Mouse (Mus musculus): Measurements from ENCODE around the gene Dab1.

Gene Dab1

DNA sequence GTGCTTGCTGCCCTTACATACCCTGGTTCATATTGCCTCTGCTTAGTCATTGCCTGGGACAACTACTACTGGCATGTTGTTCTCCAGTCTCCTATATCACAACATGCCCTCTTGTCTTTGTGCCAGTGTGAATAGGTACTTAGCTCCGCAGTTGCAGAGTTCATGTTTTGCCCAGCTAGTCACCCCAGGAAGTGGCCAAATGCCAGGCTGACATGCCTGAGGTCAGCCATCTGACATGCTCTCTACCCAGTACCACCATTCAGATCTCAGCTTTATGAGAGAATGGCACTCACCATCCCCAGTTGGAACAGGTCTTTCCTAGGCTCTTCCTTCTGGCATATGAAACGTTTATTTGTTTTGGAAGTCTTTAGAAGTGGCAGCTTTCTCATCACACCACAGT lies 355.4 kb downstream of the Dab1 start:
- in situ Hi-C loops (cut with MboI): no loop called here

DNA sequence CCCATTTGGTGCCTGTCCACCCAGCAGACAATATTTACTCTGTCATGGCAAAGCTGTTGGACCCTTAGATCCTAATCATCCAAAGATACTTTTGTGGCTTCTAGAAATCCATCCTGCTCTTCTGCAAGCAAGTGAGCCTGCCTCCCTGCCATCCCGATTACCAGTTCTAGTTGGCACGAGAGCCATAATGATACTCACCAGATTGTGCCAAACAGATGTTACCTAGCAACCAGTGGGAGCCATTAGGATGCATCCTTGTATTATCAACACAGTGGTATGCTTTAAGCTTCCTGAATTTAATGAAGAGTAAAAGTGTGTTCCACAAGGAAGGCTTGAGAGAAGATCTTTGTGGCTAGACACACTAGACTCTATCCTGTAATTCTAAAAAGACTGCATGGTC lies 355.8 kb downstream of the Dab1 start:
- in situ Hi-C loops (cut with MboI): no loop called here

DNA sequence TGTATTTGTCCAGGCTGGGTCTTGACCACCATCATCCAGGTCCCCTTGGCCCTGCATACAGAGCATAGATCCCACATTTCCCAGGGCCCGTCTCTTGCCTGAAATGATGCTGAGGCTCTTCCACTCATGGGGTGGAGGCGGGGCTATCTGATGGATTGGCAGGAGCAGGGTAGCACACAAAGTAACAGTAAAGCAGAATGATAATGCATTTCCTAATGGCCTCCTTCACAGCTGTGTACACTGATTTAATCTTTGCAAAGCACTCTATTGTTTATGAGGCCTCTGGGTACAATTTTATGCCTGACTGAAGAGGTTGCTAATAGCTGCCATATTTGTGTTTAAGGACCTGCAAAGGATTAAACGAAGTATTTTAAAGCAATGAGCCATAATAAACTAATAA lies 374.7 kb downstream of the Dab1 start:
- in situ Hi-C loops (cut with MboI): no loop called here

DNA sequence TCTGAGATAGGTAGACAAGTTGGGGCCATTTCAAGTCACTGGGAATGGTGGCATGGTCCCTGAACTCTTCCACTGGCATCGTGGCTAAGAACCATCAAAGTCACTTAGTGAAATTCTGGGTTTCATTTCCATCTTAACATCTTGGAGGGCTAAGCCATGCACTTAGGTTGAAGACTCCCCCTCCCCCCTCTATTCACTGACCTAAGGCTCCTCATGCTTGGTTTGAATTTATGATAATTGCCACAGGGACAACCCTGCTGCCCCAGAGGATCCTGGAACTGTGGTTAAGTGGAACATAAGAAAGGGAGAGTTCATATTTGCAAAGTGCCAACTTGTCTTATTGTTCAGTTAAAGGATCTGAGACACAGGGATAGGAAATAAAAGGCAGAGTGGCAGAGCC lies 375.2 kb downstream of the Dab1 start:
- in situ Hi-C loops (cut with MboI): no loop called here

DNA sequence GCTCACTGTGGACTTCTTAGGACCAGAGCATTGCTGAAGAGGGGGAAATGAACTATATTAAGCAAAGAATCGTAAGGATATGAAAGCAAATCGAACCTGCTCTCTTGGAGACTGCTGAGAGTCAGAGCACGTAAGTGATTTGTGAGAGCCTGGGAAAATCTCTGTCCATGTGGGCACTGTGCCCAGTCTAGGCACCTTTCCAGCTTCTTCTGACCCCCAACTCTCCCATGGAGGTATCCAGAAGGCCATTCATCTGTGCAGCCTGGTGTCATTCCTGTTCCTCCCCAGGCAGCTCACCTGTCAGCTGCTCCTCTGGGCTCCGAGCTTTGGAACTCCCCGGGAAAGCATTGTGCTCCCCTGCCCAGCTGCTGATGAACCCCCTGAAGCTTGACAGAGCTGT lies 389.2 kb downstream of the Dab1 start:
- in situ Hi-C loops (cut with MboI): no loop called here

DNA sequence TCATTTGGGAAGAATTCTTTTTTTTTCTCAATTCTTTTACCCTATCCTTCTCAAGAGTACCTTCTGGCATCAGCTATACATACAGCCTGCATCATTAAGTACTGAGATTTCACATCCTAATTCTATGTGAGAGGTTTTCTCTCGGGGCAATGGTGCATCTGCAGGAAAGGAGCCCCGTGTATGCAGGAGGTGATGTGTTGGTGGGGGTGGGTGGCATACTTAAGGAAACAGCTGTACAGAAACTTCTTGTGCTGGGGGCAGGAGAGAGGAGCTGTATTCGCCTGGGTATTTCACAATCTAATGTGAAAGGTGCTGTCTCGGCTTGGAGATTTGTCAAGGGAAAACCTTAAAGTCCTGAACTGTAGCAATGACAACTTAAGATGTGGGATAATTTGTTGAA lies 392.5 kb downstream of the Dab1 start:
- in situ Hi-C loops (cut with MboI): no loop called here

DNA sequence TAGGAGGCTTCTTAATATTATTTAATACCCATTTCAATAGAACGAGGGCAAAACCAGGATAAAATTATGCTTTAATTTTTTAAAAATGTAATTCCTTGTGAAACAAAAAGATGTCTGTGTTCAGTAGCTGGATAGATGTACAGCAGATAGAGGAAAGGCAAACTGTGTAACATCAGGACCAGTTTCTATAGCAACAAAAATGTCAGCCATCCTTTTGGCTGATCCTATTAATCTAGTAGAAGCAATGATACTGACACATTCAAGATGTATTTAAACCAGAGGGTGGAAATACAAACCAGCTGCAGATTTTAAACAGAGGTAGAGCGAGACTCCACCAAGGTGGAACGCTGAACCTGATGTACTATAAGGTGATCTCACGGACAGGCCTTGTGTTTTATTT lies 393.0 kb downstream of the Dab1 start:
- in situ Hi-C loops (cut with MboI): no loop called here

DNA sequence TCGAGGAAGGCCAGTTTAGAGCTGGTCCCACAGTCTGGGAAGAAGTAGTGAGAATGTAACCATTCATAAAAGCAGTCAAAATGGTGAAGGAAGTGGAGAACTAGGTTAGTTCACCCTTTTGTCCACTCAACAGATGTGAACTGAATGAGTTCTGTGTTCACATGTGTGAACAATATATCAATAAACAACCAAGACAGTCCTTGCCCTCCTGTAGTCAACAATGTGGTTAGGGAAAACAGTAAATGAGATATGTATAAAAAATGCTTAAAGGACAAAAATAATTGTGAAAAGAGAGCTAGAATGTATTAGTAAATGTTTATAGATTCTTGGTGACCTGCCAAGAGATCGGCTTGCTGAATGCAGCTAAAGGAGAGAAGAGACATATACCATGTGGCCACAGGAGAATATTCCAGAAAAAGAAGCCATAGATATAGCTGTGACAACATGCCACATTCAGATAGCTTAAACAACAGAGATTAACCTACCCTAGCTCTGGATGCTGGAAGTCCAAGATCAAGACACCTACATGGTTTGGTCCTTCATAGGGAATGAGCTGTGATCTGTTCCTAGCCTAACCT lies 406.0 kb downstream of the Dab1 start:
- in situ Hi-C loops (cut with MboI): no loop called here

DNA sequence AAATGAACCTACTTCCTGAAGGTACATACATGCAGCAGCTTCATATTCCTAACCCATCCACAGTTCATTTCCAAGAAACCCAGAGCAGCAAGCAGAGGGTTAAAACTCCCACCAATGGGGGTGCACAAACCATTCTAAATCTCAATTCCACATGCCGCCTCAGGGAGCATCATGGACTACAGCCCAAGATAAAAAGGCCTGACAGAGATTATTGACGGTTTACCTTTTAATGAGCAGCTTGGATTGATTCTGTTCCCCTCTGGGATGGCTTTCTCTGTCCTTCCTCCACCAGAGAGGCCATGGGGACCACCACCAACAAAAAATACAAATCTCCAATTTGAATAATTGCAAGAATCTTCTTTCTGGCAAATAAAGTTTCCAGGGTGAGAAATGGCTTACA lies 407.7 kb downstream of the Dab1 start:
- in situ Hi-C loops (cut with MboI): no loop called here

DNA sequence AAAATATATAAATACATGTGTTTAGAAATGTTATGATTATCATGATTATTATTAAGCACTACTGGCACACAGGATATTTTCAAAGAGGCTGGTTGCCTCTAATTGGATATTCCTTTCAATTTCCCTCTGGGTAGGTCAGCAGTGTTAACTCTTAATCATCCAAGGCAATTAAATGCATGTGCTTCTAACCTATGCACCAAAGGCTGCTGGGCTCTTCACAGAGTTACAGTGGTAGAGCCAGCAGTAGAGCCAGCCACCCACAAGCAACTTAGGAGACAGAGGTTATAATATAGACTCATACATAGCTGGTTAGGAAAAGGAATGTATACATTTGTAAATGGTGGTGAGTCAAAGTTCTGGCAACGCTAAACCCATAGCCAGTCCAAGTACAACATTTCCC lies 408.1 kb downstream of the Dab1 start:
- in situ Hi-C loops (cut with MboI): no loop called here

DNA sequence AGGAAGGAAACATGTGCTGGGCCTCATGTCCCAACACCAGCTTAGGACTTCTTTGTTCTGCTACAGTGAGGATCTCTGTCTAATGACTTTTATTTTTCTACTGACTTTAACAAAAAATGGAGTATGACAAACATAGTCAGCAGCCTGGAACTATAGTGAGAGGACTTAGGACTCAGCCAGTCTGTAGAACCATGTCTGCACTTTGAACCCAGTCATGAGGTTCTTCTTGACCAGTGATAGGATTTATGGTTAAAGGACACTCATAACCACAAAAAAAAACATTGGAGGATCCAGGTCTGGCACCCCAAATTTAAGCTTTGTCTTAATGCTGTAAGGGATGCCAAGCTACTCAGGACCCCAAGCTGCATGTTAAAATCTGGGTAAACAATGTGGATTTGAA lies 416.9 kb downstream of the Dab1 start:
- in situ Hi-C loops (cut with MboI): no loop called here

DNA sequence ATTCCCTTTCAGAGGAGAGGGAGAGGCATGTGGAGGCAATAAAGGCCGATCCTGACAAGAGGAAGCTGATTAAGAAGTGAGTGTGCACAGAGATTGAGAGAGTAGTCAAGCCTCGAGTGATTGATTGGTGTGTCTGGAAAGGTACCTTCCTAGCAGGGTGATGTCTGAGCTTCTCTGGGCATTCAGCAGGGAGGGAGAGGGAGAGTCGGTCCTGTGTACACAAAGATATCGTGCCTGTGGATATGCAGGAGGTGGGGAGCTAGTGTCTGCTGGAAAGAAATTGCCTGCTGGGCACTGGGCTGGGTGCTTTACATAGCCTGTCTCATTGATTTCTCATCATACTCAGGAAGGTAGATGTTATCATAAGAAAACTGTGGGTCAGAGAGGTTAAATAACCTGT lies 420.4 kb downstream of the Dab1 start:
- in situ Hi-C loops (cut with MboI): no loop called here

DNA sequence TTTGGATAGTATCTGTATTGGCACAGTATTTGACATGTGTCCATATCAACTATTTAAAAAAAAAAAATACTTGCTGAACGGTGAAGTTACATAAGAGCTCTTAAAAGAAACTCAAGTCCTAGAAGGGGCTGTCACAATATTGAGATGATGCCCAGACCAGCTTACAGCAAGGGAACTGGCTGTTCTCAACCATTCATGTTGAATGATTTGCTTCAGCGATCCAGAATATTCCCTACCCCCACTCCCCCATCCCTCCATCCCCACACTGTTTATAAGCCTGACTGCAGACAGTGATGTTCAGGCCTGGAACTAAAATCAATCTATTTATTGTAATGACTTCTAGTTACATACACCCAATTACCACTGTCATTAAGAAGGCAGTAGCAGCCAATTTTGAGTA lies 424.3 kb downstream of the Dab1 start:
- in situ Hi-C loops (cut with MboI): no loop called here

DNA sequence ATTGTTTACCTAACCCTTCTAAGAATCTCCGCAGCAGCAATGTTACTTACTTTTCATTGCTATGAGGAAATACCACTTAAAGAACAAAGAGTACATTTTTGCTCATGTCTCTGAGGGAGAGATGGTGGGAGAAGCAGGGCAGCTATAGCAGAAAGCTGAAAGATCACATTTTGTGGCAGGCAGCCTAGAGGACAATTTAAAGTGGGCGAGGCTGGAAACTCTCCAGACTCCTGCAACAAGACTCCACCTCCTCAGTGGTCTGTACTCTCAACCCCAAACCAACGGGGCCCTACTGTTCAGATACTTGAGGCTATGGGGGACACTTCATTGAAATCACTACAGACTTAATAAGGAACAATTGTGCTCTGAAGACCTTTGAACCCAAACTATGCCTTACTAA lies 425.5 kb downstream of the Dab1 start:
- in situ Hi-C loops (cut with MboI): no loop called here

DNA sequence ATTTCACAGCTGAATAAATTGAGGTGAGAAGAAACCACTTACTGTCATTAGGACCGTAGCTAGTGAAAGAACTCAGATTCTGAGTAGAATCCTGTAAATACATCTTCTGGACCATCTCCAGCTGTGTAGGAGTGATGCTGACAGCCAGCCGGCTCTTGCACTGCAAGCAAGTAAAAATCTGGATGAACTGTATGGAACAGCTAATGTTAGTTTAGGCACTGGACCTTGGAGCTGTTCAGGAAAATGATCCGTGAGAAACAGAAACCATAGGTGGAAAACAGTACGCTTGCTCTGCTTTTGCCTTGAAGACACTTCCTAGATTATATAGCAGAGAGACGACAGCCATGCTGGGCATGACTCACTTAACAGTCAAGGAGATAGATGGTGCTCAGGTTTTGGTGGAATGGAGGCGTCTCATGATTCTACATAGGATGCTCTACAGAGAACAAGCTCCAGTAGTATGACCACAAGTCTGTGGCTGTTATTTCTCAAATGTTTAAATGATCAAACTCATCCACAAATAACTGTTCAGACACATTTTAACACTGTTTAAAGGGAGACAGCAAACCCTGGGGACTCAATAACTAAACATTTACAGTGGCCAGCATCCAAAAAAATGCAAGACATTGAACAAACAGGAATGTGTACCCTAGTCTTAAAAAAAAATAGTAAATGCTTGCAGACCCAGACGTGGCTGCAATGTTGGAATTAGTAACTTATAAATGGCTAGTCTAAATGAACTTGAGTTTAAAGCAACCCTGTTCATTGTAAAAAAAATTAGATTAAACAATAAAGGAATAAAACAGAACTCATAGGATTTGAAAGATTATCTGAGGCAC lies 429.0 kb downstream of the Dab1 start:
- in situ Hi-C loops (cut with MboI): no loop called here

DNA sequence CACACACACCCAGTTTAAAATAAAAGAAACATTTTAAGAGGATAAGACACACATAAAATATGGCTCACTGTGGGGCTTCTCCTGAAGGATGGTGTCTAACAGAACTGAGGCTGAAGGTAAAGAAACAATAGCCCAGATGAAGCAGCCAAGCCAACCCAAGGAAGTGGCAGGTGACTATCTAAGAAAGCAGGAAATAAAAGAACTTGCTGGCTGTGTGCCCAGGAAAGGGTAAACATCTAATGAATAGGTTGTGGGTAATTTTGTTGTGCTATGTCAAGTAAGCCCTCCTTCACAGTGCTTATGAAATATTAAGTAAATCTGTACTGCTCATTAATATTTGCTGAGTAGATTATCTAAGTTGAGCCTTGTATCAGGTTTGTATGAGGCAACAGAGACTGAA lies 438.0 kb downstream of the Dab1 start:
- in situ Hi-C loops (cut with MboI): no loop called here

DNA sequence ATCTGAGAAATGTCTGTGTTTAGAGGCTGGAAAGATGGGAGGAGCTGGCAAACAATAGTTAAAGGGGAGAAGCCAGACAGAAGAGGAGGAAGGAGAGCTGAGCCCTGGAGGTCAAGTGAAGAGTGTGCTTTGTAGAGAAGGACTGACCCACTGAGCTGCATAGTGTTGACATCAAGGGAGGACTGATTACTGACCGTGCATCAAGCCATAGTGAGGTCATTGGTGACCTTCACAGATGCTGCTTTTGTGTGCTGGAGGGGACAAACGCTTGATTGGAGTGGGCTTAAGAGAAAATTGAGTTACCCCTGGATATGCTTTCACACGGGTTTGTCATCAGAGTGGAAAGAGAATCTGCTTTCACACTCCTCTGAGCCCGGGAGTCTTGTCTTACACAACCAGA lies 440.4 kb downstream of the Dab1 start:
- in situ Hi-C loops (cut with MboI): no loop called here

DNA sequence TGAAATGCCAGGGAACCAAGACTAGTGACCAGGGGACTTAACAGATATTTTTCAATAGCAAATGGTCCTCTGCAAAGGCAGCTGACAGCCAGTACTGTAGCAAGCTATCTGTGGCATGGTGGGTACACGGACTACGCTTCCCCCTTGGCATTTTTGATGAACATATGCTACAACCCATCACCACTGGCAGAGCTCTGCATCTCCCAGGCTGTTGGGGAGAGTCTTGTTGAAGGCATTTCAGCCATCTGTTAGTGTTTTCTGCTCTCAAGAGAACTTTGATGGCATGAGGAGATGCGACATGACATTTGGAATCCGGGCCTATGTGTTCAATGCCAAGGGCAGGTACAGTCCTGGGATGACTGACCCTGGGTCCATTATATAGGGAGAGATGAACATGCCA lies 443.2 kb downstream of the Dab1 start:
- in situ Hi-C loops (cut with MboI): no loop called here

DNA sequence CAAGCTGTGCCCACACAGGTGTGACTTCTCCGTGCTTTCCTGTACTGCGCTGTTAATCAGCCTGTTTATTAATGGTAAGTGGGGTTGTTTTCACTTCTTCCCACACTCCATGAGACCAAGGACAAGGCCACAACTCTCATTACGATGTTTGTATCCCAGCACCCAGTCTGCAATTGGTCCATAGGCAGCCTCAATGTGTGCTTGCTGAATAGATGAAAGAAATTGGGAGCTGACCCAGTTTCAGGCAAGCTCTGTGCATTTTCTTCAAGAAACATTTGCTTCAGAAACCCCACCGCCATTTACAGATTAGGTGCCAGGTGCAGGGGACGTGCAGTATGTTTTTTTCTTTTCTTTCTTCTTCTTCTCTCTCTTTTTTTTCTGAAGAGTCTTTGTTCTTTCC lies 447.7 kb downstream of the Dab1 start:
- in situ Hi-C loops (cut with MboI): no loop called here

DNA sequence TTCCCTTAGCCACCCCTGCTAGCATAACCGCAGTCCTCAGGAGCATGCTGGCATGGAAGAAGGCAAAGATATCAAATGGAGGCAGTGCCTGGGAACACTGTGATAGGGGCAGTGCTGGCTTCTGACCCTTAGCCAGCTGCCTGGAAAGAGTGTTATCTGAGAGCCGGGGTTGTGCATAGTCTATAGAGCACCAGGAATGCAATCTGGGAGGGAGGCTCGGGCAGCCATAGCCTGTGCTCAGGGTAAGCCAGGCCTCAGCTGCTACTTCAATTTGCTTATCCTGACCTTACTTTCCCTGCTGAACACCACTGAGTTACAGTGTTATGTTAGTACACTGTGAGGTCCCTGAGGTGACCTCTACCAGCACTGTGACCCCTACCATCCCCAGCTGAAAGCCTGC lies 448.6 kb downstream of the Dab1 start:
- in situ Hi-C loops (cut with MboI): no loop called here

DNA sequence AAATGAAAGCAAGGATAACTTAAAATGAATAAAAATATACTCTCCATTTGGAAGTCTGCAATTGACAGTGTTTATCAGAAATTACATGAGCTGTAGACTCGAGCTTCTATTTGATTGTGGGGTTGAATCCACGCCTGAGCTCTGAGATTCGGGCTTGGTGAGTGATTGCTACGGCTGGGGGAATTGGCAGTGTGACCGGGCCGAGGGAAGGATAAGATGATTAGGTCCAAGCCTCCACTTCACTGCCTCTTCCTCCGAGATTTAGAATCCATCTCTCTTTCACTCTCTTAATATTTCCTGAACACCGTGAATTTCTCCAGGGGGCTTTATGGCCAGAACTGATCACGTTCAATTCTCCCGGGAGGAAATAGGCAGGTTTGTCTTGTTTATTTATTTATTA lies 452.1 kb downstream of the Dab1 start:
- in situ Hi-C loops (cut with MboI): no loop called here

DNA sequence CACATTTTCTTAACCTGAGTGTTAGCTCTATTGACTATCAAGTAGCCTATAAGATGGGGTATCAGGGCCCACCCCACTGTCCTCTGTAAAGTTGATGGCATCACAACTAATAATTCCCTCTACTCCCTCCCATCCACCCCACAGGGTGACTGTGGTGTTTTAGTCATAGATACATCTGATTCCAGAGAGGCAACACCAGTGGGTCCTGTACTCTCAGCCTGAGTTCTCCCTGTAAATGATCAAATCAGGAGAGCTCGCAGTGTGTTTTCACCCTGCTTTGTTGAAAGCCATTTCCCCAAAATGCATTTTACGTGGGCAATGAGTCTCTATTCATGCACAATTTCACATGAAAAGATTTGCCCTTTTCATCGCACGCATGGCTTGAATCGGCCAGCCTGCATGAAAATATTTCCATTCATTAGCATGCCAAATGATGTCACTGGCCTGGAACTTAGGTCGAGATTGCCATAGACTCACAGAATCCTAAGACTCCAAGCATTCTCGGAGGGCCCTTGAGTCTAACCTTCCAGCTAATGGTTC lies 454.8 kb downstream of the Dab1 start:
- in situ Hi-C loops (cut with MboI): no loop called here

DNA sequence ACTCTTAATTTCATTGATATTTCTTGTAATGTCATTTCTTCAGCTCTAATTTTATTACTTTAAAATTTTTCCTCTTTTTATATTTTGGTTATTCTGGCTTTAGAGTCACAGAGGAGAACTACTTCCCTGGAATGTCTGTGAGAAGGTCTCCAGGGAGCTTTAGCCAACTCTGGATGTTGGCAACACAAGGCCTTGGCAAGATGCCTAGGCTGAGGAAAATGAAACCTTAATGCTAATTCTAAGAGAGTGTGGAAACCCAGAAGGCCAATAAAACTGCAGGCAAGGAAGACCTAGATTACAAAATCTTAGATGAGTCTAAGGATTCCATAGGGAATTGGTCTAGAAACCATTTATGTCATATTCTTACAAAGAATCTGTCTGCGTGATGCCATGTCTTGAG lies 458.6 kb downstream of the Dab1 start:
- in situ Hi-C loops (cut with MboI): no loop called here

DNA sequence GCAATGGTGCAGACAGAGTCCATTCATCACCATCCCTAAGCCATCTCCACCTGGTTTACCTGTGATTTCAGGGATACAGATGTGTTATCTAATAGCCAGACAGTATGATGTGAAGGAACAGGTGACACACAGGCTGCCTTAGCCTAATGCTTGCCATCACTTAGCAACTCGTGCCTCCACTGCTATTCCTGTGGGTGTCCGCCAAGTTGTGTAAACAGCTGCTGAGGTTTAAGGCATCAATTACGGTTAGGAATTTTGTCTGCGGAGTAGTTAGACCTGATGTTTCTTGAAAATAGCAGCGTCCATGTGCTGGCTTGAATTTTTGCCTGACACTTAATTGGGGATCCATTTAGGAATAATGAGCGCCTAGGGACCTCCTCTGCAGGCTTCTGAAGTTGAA lies 487.1 kb downstream of the Dab1 start:
- in situ Hi-C loops (cut with MboI): no loop called here
